Mouse (Mus musculus): ENCODE results near the gene Brd7. TPM values are rescaled to one million over a fixed set of nuclear protein-coding genes. Genes with fewer than 3 reads are reported as not detected.

Gene Brd7
- 90.1 and 90.3 TPM in 2 replicates for total RNA-seq (2021)
- long read RNA-seq, transcript Brd7-201 (17 exons, 3,625 nt), result major isoform, 49 of 82 reads
- long read RNA-seq, partial matches to known transcripts, result 15 of 82 reads
- long read RNA-seq, other reads (novel, unspliced or antisense), result 18 of 82 reads

GRCm38 (mm10) chr8:88361708-88362428 is at the start of gene Brd7:
TSS of gene Brd7 (minus strand) at chr8:88362194.
- DNase-seq, result peak; percentile 90

DNA sequence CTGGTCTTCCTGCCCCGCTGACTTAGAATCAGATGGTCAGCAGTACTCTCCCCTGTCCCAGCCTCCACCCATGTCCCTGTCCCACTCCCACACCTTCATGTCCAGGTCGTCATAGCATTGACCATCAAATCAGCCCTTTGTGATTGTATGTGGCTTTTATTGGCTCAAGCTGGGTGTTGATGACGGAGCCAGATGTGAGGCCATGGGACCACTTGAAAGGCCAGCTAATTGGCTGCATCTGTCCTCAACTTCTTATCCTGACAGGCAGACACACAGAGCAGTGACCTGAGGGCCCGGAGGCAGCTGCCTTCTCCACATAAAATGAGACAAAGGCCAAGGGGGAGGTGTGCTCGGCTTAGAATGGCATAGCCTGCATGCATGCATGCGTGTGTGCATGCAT is 49.5 kb upstream of the Brd7 start:
- DNase-seq, result no peak

DNA sequence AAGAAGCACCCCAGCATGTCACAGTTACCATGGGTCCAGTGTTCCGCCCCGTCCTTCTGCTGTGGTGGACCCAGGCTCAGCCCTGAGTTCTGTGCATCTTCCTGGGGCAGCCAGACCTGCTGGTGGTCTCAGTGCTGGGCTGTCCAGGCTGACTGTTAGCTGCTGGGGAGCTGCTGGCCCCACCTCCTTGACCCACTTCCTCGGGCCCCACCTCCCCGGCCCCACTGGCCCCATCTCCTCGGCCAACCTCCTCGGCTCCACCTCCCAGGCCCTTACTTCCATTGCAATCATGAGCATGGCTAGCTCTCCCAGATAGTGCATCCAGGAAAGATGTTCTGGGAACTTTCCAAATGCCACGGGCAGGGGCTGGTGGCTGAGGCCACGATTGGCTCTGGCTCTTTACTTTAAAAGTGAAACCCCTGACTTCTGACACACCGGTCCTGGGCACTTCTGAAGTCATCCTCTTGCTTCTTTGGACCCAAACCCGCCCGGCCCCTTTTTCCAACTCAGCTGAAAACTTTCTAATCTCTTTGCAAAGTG is 47.5 kb upstream of the Brd7 start:
- peak; percentile 51 for DNase-seq

- DNase-seq, result no peak
Observed at GRCm38 (mm10) chr8:88407716-88408115, 45.7 kb upstream of the Brd7 start.

DNA sequence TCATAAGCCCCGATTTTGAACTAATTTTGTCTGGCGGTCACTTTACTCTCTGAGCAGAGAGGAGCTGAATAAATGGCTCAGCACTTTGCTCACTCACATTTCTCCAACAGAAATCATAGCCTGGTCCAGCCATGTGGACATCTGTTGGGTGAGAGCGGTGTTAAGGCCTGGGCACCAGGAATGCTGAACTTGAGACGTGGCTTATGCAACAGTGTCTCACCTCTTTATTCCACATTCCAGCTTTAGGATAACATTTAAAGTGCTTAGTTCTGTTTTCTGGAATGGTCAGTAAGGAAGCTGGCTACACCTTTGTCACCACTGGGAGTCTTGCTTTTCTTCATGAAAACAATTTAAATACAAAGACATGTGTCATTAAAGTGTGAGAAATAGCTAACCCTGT is 36.1 kb upstream of the Brd7 start:
- DNase-seq, result no peak

GRCm38 (mm10) chr8:88393298-88393697 is 31.3 kb upstream of the Brd7 start:
- DNase-seq, result no peak

DNA sequence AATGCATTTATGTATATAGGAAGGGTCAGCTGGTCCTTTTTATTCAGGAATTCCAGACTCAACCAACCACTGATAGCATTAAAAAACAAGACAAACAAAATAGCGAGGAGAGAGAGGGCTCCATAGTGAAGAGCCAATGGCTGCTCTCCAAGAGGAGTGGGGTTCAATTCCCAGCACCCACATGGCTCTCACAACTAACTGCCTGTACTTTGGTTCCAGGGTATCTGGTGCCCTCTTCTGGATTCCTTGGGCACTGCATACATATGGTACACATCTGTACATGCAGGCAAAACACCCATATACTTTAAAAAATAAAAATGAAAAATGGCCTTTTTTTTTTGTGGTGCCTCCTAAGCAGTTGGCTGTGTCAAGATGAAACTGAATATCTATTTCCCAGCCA is 28.8 kb upstream of the Brd7 start:
- DNase-seq, result no peak

GRCm38 (mm10) chr8:88388691-88389239 is 26.8 kb upstream of the Brd7 start:
- DNase-seq, result no peak

DNA sequence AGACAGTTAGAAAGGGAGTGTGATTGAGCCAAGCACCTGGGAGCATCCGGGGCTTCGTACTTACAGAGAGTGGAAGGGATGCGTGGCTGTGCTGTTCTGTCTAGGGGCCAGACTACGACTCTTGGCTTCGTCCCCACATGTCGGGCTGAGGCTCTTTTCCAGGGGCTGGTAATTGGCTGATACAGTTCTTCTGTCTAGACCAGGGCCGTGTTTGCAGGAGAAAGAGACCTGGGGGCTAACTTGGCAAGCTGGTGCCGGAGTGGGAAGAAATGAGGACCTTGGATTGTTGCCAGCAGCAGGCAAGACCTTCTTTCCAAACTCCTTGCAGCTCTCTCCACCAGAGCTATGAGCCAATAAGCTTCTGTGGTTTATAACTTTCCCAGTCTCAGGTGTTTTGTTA is 25.9 kb upstream of the Brd7 start:
- no peak for DNase-seq

GRCm38 (mm10) chr8:88383164-88383556 is 21.2 kb upstream of the Brd7 start:
- no peak for DNase-seq

DNA sequence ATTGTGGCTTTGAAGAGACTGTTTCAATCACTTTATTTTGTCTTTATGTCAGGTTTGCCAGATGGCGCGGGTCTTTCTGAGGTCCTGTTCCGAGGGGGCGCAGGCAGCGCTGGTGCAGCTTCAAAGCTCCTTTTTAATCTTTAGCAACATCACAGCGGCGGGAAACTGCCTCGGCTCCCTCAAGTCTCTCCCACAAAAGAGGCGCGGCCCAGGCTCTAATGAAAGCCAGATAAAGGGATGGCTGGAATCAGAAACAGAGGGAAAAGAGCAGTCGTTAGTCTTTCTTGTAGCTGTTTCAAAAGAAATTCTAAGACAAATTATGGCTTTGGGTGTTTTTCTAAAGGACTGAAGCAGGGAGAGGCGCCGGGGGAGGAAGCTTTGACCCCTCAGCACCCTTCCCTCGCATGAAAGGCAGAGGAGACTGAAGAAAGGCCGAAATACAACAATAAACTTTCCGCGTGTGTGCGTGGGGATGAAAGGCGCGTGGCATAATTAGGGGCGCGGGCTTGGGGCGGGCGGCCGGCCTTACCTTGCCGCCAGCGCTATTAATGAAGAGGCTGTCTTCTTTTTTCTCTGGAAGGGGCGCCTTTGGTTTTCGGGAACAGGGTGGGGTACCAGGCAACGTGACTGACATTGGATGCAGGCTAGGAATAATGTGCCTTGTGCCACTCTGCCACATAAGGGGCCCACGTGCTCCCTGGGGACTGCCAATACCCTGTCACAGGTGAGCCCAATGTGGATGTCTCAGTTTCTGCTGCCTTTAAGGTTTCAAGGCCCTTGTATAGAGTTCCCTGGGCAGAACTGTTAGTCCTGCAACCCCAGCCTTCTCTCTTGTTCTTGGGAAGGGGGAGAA is 20.5 kb upstream of the Brd7 start:
- DNase-seq, result no peak

DNA sequence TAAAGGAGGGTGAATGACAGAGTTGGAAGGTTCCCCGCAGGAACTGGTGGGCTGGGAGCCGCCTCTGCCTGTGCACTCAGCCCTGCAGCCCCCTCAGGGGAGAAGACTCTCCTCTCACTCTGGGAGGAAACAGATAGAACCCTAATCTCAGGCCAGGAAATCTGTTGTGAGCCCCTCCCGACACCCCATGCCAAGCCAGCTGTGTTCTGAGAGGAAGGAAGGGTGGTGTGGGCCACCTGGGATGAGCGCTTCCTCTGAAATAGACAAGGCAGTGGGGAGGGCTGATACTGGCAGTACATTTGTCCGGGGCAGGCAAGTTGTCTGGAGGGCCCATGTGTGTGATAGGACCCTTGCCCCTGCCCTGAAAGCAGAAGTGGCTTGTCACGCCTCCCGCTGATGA is 18.5 kb upstream of the Brd7 start:
- DNase-seq, result no peak

DNA sequence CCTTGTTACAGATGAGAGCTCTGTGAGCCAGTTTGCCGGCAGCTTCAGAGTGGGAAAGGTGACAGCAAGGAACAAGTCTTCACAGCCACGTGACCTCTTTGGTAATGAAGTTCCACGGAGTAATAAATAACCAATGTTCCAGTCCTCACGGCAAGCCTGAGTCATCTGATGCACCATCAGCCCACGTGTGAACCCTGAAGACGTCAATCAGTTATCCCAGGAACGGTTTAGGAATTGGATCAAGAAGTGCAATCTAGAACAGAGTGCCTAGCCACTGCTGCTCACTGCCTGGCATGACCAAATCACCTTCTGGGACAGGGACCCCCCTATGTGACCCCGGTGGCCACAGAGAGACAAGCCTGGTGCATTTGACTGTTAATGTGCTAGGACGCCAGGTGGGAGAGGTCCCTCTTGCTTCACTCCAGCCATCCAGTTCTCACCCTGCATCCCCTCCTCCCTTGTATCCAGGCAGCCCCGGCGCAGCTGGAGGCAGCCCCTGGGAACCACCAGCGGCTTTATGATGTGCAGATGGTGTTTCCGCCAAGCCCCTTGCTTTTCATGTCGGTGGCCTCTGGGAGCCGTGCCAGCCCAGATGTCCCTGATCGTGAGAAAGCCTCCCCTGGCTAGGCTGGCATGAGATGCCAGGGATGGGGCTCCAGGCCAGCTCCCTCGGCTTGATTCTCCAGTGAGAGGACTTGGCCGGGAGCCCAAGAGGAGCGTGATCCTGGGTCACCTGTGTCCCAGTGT is 15.0 kb upstream of the Brd7 start:
- DNase-seq, result peak; percentile 69

- DNase-seq, result no peak
Observed at GRCm38 (mm10) chr8:88371522-88371921, 9.5 kb upstream of the Brd7 start.

- no peak for DNase-seq
Observed at GRCm38 (mm10) chr8:88369805-88370204, 7.8 kb upstream of the Brd7 start.

DNA sequence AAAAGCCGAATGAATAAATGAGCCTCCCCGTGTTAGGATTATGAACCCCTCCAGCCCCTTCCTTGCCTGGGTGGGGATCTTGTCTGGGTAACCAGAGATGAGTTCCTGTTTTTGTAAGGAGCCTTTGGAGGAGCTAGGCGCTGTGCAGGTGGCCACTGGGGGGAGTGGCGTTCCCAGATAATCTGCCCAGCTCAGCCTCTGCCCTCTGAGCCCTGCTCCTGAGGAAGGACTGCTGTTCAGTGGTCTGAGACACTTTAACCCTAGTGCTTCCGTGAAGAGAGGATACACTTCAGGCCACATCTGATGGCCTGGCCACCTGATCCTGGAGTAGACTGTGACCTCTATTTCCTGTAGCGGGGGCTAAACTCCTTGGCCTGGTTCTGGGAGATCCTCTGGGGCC is 7.2 kb upstream of the Brd7 start:
- DNase-seq, result peak; percentile 44

- peak; percentile 8 for DNase-seq
Observed at GRCm38 (mm10) chr8:88362446-88363150, 604 bp upstream of the Brd7 start.

GRCm38 (mm10) chr8:88361044-88361707 is 818 bp downstream of the Brd7 start:
- DNase-seq, result peak; percentile 12

GRCm38 (mm10) chr8:88359959-88360358 is 2.0 kb downstream of the Brd7 start:
- no peak for DNase-seq

DNA sequence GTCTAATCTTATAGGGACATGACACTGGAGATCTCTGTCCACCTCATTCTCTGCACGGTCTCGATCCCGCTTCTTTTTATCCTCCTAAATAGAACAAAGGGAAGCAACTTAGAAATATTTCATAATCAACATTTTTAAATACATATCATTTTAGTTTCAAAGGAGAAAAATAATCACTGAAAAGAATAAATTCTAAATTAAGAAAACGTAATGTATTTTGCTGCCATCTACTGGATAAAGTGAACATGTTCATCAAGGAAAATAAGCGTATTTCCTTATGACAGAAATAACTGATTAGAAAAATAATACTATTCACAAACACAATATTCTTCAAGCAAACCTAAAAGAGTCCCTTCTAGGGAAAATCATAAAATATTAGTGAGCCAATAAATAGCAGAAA is 4.0 kb downstream of the Brd7 start:
- DNase-seq, result no peak

Data from adrenal gland, postnatal 25 days (tissue).